Mouse (Mus musculus) kidney, adult 10 weeks (tissue): ENCODE data around the gene Ssx2ip. TPM values are rescaled to one million over a fixed set of nuclear protein-coding genes. Genes with fewer than 3 reads are reported as not detected.

ENCODE experiments used
- polyA plus RNA-seq: library from polyadenylated mRNA; stranded (reverse); fragments of 350-450 nt; fragmentation: Illumina TruSeq; extraction: RNeasy Lipid Tissue Mini Kit (QIAGEN cat#74804); gene quantifications from one replicate; pipeline ENCODE4 v1.2.3, GENCODE M21; 2014; ENCODE audit warnings: low read depth, low replicate concordance

The Ssx2ip gene
- polyA plus RNA-seq, result 45.2 TPM

GRCm38 (mm10) chr3:146404311-146405201, at the start of gene Ssx2ip:
TSS of gene Ssx2ip (plus strand) at chr3:146404642.

GRCm38 (mm10) chr3:146449745-146450250, 45.4 kb downstream of the Ssx2ip start, which contains the start of gene Ctbs:
TSS of gene Ctbs (plus strand) at chr3:146449795.

Other genes starting within 250 kb of the Ssx2ip start
- gene Lpar3, start 183.7 kb upstream of the Ssx2ip start, polyA plus RNA-seq, result 26.0 TPM
- 85.8 TPM for gene Ctbs, start 45.2 kb downstream of the Ssx2ip start, polyA plus RNA-seq
- gene Spata1, start 95.1 kb downstream of the Ssx2ip start, polyA plus RNA-seq, result 7.1 TPM
- gene Gng5, start 95.2 kb downstream of the Ssx2ip start, polyA plus RNA-seq, result 922 TPM
- 127 TPM for gene Rpf1, start 116.8 kb downstream of the Ssx2ip start, polyA plus RNA-seq
- gene Uox, start 165.8 kb downstream of the Ssx2ip start, polyA plus RNA-seq, result not detected
- not detected for gene Dnase2b, start 211.0 kb downstream of the Ssx2ip start, polyA plus RNA-seq
- not detected for gene 4930503B20Rik, start 246.7 kb downstream of the Ssx2ip start, polyA plus RNA-seq